Mouse (Mus musculus) natural killer cell, adult 2 months (primary cell): ENCODE measurements at regions not wholly inside any gene's neighbourhood (a gene's known extent, or its start where the extent isn't known, plus 50 kb on each side); places are given as distances from the start of the nearest gene placed in this dataset.

Source experiments
- DNase-seq, 2 experiments: peaks; one replicate each; pipeline ENCODE4 v3.0.0; 2022; ENCODE audit warnings: low spot score in 2 of 2

DNA sequence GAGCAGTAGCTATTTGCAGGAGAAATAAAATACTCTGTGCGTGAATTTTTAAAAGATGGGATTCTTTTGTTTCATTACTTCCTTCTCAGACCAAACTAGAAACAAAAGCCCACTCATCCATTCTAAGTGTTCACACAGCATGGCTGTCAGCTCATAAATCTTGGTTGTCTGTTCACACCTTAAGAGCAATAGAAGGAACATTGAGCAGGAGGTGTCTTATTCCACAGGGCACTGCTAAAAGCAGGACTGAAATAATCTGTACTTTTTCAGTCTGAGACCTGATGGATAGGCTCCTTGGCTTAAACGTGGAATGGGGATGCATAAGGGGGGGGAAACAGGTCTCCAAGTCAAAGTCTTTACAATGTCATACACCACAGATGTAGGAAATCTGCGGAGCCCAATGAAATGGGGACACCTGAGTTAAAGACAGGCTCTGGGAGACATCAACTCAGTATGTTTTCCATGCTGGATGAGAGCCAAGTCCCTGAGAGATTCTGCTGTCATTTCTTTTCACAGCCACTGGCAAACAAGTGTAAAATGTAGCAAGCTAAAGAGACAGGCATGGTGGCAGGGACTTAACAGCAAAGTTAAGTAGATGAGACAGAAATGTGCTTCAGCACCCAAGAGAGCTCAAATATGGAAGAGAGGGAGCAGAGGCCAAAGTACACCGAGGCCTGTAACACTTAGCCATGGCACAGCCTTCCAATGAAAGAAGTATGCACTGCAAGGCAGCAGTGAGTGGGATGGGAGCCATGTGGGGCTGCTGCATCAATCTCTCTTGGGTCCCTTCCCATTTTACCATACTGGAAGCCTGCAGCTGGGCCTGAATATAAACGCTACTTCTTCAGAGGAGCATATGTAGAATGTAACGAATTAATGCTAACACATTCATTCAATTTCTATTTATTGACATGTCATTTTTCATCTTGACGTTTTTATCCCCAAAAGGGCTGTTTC lies 2492.0 kb upstream of the Gm7489 start:
- DNase-seq = no peak

DNA sequence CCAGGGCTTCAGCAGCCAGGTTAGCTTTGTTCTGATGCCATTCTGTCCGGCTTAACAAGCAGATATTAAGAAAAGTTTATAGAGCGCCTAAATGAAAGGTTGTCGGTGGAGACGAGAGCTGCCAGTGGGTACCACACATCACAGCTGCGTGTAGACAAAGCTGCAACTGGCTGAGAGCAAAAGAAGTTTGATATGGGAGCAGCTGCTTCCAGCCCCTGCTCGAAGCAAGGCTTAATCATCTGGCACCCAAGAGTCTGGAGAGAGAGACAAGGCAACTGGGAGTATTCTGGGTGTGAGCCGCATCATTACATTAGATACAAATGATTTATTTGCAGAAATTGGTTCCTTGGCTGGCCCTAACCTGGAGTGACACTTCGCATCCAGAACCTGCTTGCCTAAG lies 2488.7 kb upstream of the Gm7489 start:
- no peak for DNase-seq

DNA sequence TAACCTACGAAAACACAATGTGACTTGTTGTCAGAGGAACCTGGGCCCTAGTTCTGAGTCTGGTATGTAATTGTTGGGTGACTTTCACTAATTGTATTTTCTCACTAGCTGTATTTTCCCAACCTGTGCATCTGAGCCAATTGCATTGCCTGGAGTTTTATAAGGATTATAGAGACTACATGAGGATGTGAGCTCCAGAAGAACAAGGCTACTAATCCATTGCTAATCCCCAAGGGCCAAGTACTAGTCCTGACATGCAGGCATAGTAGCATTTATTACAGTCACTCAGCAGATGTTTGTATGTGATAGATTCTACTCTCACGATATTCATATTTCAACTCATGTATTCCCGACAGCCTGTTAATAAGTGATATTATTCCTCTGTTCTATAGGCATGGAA lies 2481.1 kb upstream of the Gm7489 start:
- no peak for DNase-seq

DNA sequence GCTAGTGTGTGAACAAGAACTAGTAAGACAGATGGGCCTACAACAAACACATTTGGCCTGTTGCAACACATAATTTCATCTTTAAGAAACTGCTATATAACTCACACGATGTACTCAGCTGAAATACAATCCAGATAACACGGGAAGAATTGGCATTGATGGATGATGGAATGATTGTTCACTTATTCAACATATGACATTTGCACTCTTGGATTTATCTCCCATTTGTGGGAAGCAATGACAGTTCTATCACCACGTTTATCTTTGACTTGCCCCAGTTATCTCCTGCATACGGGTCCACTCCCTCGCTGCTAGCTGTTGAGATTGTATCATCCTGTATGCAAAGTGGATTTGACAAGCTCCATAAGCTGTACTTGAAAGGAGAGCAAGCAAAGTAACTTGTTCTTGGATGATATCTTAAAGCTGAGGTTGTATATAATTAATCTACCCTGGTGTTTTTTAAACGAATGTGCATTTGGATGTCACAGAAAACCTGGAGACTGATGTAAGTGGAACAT lies 2474.9 kb upstream of the Gm7489 start:
- DNase-seq = no peak

DNA sequence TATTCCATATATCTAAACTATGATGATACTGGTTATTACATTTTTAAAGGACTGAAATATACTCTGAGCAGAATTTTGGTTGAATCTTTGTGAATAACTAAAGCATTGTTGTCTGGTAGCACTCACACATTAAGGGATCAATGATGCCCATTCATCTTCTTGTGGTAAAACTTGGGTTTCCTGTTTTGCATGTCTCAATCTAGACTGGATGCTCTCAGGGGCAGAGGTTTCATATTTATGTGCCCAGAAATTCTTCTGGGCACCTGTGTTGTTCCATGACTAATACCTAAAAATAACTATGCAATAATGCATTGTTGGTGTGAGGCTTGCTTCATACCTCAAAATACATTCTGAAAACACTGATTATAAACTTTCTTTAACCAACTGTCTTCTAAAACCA lies 2472.7 kb upstream of the Gm7489 start:
- no peak for DNase-seq

DNA sequence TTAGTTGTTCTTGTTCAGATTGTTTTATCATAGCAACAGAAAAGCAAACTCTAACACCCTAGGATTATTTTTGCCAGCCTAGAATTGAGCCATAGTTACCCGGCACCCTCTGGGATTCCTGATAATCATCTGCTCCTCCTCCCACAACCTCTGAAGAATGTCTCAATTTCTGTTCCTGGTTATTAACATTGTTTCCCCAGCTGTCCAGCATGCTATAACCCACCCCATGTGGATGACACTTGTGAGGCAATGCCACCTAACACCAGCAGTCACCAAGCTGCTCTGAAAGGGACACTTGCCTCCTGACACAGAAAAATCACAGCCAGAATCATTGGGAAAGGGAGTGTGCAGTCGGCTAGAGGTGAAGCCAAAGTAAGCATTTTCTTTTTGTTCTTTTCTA lies 2442.1 kb upstream of the Gm7489 start:
- DNase-seq = no peak

DNA sequence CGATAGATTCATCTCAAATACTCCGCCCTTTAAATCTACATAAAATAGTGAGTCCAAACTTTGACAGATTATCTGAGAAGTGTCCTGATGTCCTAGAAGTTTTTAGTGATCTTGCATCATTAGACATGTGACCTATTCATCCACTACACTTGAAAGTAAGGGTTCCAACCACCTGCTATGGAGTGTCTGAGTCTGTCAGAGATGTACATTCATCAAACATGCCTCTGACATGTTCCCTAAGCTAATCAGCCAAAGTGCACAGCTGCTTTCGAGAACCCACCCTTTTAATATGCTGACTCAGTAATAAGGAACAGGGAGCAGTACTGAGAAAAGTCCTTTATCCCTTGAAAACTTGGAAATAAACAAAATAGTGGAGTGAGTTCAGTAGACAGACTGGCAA lies 2414.8 kb upstream of the Gm7489 start:
- no peak for DNase-seq

DNA sequence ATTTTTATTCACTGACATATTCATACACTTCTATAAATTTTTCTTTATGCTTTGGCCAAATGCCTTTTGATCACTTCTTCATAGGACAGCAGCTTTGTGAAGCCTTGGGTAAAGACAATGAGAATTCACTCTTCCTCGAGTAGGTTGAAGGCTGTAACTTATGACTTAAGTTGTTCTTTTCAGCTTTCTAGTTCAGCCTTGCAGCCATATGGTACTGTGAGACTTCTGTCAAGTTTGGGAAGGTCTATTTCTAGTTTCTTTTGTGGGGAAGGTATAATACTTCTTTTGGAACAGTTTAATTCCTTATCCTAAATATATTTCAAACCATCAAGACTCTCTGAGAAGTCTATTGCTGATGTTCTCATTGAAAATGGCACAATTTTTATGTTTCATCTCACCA lies 2413.6 kb upstream of the Gm7489 start:
- no peak for DNase-seq

DNA sequence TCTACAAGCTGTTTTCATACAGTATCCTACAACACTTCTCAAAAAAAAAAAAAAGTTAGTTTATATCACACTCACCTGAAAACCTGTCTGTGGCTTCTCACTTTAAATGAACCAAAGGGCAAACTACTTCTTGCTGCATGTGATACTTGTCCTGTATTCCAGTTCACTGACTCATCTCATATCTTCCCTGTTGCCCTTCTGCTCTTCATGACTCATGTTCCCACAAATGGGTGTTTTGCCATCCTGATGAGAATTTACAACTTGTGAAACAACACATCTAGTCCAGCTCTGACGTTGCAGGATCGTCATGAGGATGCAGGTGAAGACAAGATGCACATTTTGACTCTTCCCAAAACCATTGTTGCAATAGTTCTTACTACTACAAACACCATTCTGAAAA lies 2412.7 kb upstream of the Gm7489 start:
- DNase-seq = no peak

DNA sequence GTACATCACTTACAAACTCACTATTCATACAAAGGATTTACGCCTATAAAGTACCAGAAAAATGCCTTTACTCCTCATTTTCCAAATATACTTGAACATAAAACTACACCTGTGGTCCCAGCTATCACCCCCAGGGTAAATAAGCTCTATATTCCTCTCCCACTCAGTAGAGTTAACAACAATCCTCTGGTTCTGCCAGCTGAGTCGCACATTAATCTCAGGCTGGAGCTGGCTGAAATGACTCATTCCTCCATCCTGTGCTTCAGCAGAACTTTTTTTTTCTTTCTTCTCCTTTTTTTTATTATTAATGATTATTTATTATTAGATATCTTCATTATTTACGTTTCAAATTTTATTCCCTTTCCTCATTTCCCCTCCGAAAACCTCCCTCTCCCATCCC lies 2402.8 kb upstream of the Gm7489 start:
- no peak for DNase-seq

DNA sequence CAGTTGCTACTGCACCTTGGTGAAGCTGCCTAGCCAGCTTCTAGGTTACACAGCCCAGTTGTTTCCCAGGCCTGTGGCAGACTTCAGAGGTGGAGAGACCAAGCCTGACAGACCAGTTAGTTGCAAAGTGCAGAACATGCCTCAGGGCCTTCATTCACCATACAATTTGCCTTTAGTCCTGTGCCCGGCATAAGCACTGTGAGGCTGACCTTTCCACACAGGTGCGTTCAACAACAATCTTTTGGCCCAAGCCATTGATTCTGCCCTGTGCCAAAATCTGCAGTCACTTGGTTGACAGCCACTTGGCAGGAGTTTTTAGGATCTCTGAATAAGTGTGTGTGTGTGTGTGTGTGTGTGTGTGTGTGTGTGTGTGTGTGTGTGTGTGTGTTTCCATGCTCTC lies 2400.5 kb upstream of the Gm7489 start:
- no peak for DNase-seq

DNA sequence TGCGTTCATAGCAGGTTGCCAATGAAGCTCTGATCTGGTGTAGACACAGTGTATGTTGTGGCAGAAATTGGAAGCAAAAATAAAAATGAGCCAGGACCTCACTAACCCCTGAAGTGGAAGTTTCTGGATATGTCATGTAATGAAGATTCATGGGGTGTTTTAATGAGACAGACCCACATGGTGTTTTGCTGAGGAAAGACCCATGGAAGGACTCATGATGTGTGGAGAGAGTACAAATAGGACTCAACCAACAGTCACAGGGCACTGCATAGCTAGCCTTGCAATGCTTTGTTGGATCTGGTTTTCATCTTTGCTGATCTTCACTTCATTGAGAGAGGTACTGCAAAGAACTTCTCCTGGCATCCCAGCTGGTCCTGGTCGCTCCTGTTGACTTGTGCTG lies 2399.2 kb upstream of the Gm7489 start:
- no peak for DNase-seq

DNA sequence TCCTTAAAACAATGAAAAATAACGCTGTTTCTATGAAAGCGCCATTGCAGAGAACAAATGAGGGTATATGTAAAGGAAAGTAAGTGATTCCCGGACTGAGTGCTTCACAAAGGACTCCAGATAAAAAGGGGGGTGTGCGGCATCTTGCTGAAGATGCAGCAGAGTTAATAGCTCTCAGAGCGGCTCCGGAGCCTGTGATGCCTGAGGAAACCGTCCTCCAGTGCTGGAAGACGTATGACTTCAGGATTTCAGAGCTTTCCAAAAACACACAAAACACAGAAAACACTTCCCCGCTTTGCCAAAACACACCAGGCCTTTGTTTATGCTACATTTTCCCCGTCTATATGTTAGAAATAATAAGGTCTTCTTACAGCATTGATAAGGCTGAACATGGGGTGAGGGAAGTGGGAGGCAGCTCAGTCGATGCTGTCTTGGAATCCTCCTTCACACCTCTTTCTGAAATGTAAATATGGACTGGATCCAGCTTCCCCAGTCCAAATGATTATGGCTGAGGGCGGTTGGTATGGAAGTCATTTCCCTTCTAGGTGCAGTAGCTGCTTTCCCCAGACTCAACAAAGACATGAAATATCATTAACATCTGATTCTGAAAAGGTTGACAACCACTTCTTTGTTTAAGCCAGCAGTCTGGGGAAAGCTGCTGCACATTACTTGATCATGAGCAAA lies 2382.5 kb upstream of the Gm7489 start:
- no peak for DNase-seq

DNA sequence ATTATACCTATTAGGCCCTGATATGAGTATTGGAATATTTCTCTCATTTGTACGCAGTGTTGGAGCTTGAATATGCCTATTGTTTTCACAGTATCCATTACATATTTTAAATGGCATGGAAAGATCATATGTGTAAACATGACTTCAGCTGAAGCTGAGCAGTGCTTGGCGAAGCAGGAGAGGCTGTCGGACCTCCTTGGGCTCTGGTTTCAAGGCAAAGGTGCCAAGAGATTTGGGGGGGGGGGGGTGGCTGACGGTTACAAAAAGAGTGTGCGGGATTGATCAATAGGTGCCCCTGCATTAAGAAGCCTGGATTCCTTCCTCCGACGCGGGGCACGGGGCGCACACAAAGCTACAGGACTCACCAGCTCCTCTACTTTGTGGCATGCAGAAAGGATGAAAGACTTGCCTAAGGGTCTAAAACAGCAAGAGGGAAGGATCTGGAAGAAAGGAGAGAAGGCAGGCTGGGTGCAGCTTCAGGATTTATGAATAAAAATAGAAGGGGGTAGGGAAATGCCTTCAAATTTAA lies 2381.9 kb upstream of the Gm7489 start:
- no peak for DNase-seq

DNA sequence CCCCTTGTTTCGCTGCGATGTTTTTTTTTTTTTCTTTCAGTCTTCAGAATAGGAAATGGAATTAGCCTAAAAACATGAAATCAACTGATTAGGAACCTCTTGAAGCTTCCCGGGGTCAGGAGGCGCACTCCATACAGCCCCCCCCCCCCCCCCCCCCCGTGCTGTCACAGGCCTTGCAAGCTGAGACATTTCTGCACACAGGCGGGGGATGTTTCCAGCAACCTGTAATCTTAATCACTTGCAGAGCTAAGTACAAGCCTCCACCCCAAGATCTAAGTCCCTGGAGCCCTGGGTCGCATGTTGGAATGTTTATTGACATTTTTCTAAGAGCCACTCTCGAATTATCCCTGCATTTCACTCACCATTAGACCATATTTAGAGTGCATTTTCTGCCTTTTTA lies 2381.4 kb upstream of the Gm7489 start:
- no peak for DNase-seq

DNA sequence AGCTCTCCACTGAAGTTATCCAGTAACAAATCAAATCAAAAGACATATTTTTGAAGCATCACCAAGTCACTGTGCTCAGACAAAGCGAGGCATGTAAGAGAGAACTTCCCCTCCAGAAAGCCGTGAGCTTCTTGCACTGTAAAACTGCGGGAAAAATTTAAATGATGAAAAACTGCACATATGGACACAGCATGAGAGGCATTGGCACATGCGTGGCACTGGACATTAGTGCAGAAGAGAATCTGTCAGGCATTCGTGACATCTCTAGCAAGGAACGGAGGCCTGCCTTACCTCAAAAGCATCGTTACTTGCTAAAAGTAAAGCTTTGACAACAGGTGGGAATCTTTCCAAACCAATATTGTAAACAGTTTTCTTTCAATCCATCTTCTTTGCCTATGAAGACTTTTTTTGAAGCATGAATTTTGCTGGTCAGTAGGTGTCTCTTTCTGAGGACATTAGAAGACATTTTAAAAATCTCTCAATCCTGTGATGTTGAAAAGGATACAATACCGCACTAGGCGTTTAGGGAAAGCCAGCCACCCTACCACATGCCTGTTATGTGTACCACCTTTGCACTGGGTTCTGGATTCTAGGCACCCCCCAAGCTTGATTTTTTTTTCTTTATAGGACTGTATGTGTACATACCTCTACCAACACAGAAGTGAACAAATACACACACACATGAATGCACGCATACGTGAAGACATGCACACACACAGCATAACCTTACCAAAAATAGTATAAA lies 2380.5 kb upstream of the Gm7489 start:
- no peak for DNase-seq

DNA sequence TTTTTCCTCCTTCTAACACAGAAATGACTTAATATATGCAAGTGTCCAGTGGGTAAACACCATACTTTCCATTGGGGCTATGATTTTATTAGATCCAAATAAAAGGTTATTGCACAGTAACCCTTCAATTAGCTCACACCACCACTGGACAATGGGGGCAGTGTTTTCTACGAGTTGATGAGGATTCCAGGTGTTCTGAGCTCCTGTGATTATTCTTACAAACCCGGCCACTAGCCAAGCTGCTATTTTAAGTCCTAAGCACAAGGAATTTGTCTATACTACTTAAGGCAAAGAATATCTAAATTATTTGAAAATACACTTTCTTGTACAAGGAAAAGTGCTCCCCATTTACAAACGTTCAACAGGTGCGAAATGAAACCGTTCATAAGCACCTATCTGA lies 2379.9 kb upstream of the Gm7489 start:
- DNase-seq = no peak

DNA sequence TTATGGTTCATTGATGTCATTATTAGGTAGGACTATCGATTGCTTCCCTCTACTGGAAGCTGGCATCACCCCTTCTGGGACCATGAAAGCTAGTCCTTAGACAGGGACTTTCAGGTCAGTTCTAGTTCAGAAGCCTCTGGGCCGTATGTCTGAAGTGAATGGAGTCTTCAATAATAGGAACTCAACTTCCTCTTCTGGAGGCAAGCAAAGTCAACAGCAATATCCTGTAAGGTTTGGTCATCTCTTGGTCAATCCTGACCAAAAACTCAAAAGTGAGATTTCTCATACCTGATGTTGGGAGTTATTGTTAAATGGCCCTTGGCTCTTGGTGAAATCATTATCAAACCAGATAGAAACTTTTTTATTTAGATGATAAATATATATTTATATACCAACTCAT lies 2377.6 kb upstream of the Gm7489 start:
- DNase-seq = no peak

DNA sequence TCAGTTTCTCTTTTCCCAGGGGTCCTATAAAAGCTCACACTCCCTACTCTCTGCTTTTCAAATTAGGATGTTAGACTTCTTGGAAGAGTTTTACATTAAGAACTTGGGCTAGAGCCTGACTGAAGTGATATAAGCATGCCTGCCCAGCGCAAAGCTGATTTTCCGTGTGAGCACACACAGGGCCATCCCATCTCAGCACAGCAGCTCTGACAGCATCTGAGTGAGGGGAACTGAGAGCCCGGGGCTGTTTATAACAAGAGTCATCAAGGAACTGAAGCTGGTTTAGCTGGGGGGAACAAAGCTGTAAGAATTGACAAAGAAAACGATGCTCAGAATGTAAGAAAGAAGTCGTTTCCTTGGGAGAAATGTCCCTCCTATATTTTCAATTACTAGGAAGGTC lies 2373.4 kb upstream of the Gm7489 start:
- DNase-seq = no peak

DNA sequence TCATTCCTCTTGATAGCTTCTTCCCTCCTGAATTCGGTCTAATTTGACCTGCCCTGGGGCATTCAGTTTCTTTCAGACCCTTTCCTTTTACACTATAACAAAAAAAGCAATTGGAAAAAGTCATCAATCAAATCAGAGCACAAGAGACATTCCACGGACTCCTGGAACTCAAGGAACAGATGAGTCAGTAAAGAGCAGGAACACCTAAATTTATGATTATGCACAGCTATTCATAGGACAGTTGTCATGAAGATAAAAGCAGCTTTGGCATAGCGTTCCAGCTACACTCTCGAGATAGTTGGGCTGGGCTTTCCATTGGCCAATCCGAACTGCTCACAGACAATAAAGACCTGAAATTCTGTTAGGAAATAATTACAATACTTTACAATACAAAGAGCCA lies 2348.4 kb upstream of the Gm7489 start:
- DNase-seq = no peak

DNA sequence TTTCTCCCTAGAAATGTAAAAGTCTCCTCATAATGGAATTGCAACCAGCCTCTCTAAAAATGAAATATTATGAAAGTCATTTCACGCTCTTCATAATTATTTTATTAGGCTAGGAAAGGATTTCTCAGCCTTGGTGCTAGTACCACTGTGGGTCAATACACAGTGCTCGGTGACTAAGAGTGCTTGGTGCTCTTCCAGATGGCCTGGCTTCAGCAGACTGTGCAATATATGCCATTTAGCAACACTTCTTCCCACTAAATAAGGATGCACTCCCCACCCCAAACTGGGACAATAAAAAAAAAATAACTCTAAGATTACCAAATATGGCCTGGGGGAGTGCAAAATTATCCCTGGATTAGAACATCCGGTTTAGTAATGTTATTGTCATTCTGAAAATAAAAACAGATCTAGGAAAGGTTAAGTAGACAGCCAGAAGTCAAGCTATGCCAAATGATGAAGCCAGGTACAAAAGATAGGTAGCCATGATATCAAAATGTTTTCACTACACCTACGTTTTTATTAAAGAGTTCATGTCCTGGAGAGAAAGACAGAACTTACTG lies 2333.4 kb upstream of the Gm7489 start:
- DNase-seq = no peak

DNA sequence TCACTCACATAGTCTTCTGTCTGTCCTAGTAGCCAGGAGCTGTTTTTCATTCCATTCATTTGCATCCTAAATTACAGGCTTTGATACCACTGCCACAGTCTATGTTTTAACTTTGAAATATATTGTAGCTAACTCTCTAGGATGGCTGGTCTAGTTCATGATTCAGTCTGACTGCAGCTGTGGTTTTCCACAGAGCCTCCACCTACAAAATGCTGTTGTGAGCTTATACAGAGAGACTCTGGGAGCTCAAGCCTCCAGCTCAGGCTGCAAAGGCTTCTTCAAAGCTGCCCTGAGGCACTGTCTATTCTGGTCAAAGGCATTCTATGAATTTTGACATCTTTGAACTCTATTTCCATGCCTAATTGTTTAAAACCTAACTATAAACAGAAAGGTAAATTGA lies 2326.5 kb upstream of the Gm7489 start:
- no peak for DNase-seq
